Mouse (Mus musculus): Measurements from ENCODE around the gene Prpf3. TPM values are rescaled to one million over a fixed set of nuclear protein-coding genes. Genes with fewer than 3 reads are reported as not detected.
"Not testable (repeated sequence)": the region's sequence is repeated elsewhere in the genome, so short reads cannot be mapped to it uniquely, and the experiment has no call there.

Gene Prpf3
- total and polyA plus RNA-seq, 3 experiments: 126 to 277 (median 199) TPM

GRCm38 (mm10) chr3:95808384-95808783 lies 47.3 kb downstream of the Prpf3 start (continued):
- TF ChIP-seq UBTF (IDR thresholded peaks at IDR 0.05; ENCODE audit: borderline replicate concordance, insufficient read depth, low read depth, low read length) (no peak), NRF1 (IDR thresholded peaks at IDR 0.05; ENCODE audit: insufficient read depth, low read depth, low read length, poor library complexity, severe bottlenecking) (no peak), MAX (IDR thresholded peaks at IDR 0.05; ENCODE audit: low read length) (0 out of 2 replicates have a peak, but pooled peaks have one; percentile 52), NELFE (IDR thresholded peaks at IDR 0.05; ENCODE audit: low read depth, low read length) (no peak), MYC (IDR thresholded peaks at IDR 0.05; ENCODE audit: low read depth, low read length) (no peak), POLR2AphosphoS5 (IDR thresholded peaks at IDR 0.05; ENCODE audit: borderline replicate concordance, low read depth, low read length) (no peak), GABPA (IDR thresholded peaks at IDR 0.05; ENCODE audit: low read depth, low read length) (no peak), MXI1 (IDR thresholded peaks at IDR 0.05; ENCODE audit: low read depth, low read length) (peak; percentile 30; the same call in 1 of the 2 replicates), TCF12 (IDR thresholded peaks at IDR 0.05; ENCODE audit: low read depth, low read length) (peak; percentile 68), TBP (IDR thresholded peaks at IDR 0.05; ENCODE audit: low read depth, low read length) (peak; percentile 91), ZKSCAN1 (IDR thresholded peaks at IDR 0.05; ENCODE audit: low read depth, low read length) (no peak), POLR2AphosphoS2 (IDR thresholded peaks at IDR 0.05; ENCODE audit: low read length) (no peak), KAT2A (conservative IDR thresholded peaks at IDR 0.05; ENCODE audit: low read depth, low read length) (no peak), ELF1 (IDR thresholded peaks at IDR 0.05; ENCODE audit: low read depth, low read length) (no peak), GATA1 (IDR thresholded peaks at IDR 0.05; ENCODE audit: low read depth, low read length) (peak; percentile 82), JUND (IDR thresholded peaks at IDR 0.05; ENCODE audit: low read depth, low read length) (no peak), MAFK (IDR thresholded peaks at IDR 0.05; ENCODE audit: borderline replicate concordance, low read depth, low read length) (no peak)

- H3K79me2 ChIP-seq (ENCODE audit: control insufficient read depth, insufficient read depth, low read length, poor library complexity): peaks cover 63% of the 10 kb centered on the region
- H3K9me3 ChIP-seq (replicated peaks; ENCODE audit: insufficient read depth, low read length); H3K27me3 ChIP-seq (ENCODE audit: control insufficient read depth in 1 of 2, insufficient read depth in 2 of 2, low read length in 2 of 2); DNase-seq (ENCODE audit: low read depth, low spot score); H3K27ac ChIP-seq (ENCODE audit: control insufficient read depth, low read depth, low read length); H3K4me3 ChIP-seq (ENCODE audit: control insufficient read depth in 1 of 2, insufficient read depth in 1 of 2, low read depth in 2 of 2, low read length in 2 of 2); H3K9ac ChIP-seq (ENCODE audit: control insufficient read depth, low read depth, low read length, poor library complexity, severe bottlenecking): not testable (repeated sequence)
- TF ChIP-seq CTCF (IDR thresholded peaks at IDR 0.05 in 2 of 3, conservative IDR thresholded peaks at IDR 0.05 in 1 of 3; ENCODE audit: control insufficient read depth in 1 of 3, insufficient read depth in 1 of 3, low read depth in 2 of 3, low read length in 3 of 3, poor library complexity in 1 of 3, severe bottlenecking in 1 of 3): peak in 2 of 3 experiments; percentile 29 to 33; a peak in 3 of 6 replicates
- TF ChIP-seq ZNF384 (IDR thresholded peaks at IDR 0.05; ENCODE audit: low read depth, low read length): peak; percentile 66
- TF ChIP-seq MYC (IDR thresholded peaks at IDR 0.05; ENCODE audit: low read depth, low read length): 0 out of 2 replicates have a peak, but pooled peaks have one; percentile 55
- TF ChIP-seq MXI1 (IDR thresholded peaks at IDR 0.05; ENCODE audit: low read depth, low read length): peak; percentile 24; the same call in 1 of the 2 replicates
- H3K4me1 ChIP-seq (ENCODE audit: control insufficient read depth in 1 of 2, insufficient read depth in 2 of 2, low read length in 2 of 2): peaks cover 11 to 39% of the 10 kb centered on the region in 2 experiments
- peaks cover 13 to 37% of the 10 kb centered on the region in 2 experiments for H3K36me3 ChIP-seq (ENCODE audit: control insufficient read depth in 1 of 2, insufficient read depth in 2 of 2, low read length in 2 of 2)
Measured at GRCm38 (mm10) chr3:95807630-95808029, 48.1 kb downstream of the Prpf3 start.
